Mouse (Mus musculus) heart, postnatal 0 days (tissue): ENCODE results near the gene Rdm1. TPM values are rescaled to one million over a fixed set of nuclear protein-coding genes. Genes with fewer than 3 reads are reported as not detected.
"Not testable (repeated sequence)": the region's sequence is repeated elsewhere in the genome, so short reads cannot be mapped to it uniquely, and the experiment has no call there.

Source experiments
- ATAC-seq: fragments of 200-750 bp; cut with Nextera tagmentation; 2 replicates; pipeline ENCODE4 v1.8.0; 2017; ENCODE audit warnings: low read depth, moderate number of reproducible peaks, moderate library complexity; ENCODE audit not compliant: insufficient read depth
- DNase-seq: peaks from one replicate; pipeline ENCODE4 v3.0.0-alpha.2; 2016; ENCODE audit warnings: low spot score
- H3K27ac ChIP-seq: fragments of 300-500 bp; sonication (generic); 2 replicates; pipeline ENCODE4 v1.5.1; 2014; ENCODE audit warnings: low read depth, mild to moderate bottlenecking
- H3K27me3 ChIP-seq: fragments of 300-500 bp; sonication (generic); 2 replicates; pipeline ENCODE4 v1.6.1; 2014; ENCODE audit warnings: low read length, mixed read lengths; ENCODE audit not compliant: control insufficient read depth, insufficient read depth
- H3K36me3 ChIP-seq: fragments of 300-500 bp; sonication (generic); replicated peaks from 2 replicates; pipeline ENCODE4 v1.6.1; 2014; ENCODE audit warnings: low read length, mixed read lengths; ENCODE audit not compliant: control insufficient read depth, insufficient read depth
- H3K4me1 ChIP-seq: fragments of 300-500 bp; sonication (generic); 2 replicates; pipeline ENCODE4 v1.6.1; 2014; ENCODE audit warnings: antibody characterized with exemption; ENCODE audit not compliant: control insufficient read depth, insufficient read depth
- H3K4me2 ChIP-seq: fragments of 300-500 bp; sonication (generic); 2 replicates; pipeline ENCODE4 v1.6.1; 2014; ENCODE audit warnings: low read depth, mild to moderate bottlenecking, low read length, moderate library complexity
- H3K4me3 ChIP-seq: fragments of 300-500 bp; sonication (generic); 2 replicates; pipeline ENCODE4 v1.5.1; 2014; ENCODE audit warnings: low read depth, low read length
- H3K9ac ChIP-seq: fragments of 300-500 bp; sonication (generic); replicated peaks from 2 replicates; pipeline ENCODE4 v1.6.1; 2014; ENCODE audit warnings: low read depth, low read length, mixed read lengths
- H3K9me3 ChIP-seq: fragments of 300-500 bp; sonication (generic); replicated peaks from 2 replicates; pipeline ENCODE4 v1.6.1; 2016; ENCODE audit warnings: low read length; ENCODE audit not compliant: control insufficient read depth
- CTCF ChIP-seq: IDR thresholded peaks from 2 replicates; pipeline ENCODE4 v1.5.1; 2016; ENCODE audit warnings: antibody characterized with exemption, control low read depth, low read depth
- EP300 ChIP-seq: IDR thresholded peaks from 2 replicates; pipeline ENCODE4 v1.6.1; 2016; ENCODE audit warnings: antibody characterized with exemption, low read depth
- WGBS: fragments of 180-500 bp; shearing (Covaris S2); extraction: QIAGEN DNeasy Blood & Tissue Kit; methylation state at CpG from one replicate; pipeline ENCODE4 v1.1.7; 2014; 5-methylcytosine and 5-hydroxymethylcytosine counted together
- polyA plus RNA-seq: library from polyadenylated mRNA; unstranded; fragments of >200 nt; fragmentation: Nextera tagmentation; extraction: Ambion mirVana; gene quantifications from 2 replicates; pipeline ENCODE4 v1.2.1, GENCODE M21; 2015
- total RNA-seq: library from RNA; depleted of rRNA; stranded (reverse); fragments of >200 nt; gene quantifications from 2 replicates; pipeline ENCODE4 v1.2.3, GENCODE M21; 2014; ENCODE audit warnings: low replicate concordance

The Rdm1 gene
- total and polyA plus RNA-seq, 2 experiments from 2014 or later = 38.1 to 44.5 TPM

DNA sequence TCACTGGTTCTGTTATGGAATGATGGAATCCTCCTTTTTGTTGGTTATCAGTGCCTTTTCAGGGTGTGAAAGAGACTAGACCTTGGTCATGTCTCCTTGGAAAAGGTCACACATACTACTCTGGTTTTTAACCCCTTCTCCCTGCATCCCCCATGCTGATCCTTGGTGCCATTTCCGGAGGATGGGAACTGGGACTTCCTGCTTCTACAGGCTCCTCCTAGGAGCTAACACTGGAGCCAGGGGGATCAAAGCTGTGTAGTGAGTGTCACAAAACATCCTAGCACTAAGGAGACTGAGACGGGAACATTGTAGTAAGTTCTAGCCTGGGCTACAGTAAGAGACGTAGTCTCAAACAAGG lies 30.5 kb downstream of the Rdm1 start:
- ATAC-seq (peak; percentile 9; the same call in 1 of the 2 replicates), DNase-seq (no peak)
- H3K36me3 ChIP-seq = no peaks in the 10 kb centered on the region
- peak overlapping the region; percentile 43 for H3K4me2 ChIP-seq
- H3K9ac ChIP-seq = peak overlapping the region; percentile 73
- H3K4me3 ChIP-seq = peak overlapping the region; percentile 35
- H3K9me3 ChIP-seq = no peaks in the 10 kb centered on the region
- TF ChIP-seq CTCF (no peak), EP300 (no peak)
- 7% methylated on average over 3 of the region's 3 CpGs for WGBS
- peaks cover 4% of the 10 kb centered on the region; the same call in 1 of the 2 replicates for H3K4me1 ChIP-seq
- peak overlapping the region; percentile 96 for H3K27ac ChIP-seq
- no peaks in the 10 kb centered on the region for H3K27me3 ChIP-seq

DNA sequence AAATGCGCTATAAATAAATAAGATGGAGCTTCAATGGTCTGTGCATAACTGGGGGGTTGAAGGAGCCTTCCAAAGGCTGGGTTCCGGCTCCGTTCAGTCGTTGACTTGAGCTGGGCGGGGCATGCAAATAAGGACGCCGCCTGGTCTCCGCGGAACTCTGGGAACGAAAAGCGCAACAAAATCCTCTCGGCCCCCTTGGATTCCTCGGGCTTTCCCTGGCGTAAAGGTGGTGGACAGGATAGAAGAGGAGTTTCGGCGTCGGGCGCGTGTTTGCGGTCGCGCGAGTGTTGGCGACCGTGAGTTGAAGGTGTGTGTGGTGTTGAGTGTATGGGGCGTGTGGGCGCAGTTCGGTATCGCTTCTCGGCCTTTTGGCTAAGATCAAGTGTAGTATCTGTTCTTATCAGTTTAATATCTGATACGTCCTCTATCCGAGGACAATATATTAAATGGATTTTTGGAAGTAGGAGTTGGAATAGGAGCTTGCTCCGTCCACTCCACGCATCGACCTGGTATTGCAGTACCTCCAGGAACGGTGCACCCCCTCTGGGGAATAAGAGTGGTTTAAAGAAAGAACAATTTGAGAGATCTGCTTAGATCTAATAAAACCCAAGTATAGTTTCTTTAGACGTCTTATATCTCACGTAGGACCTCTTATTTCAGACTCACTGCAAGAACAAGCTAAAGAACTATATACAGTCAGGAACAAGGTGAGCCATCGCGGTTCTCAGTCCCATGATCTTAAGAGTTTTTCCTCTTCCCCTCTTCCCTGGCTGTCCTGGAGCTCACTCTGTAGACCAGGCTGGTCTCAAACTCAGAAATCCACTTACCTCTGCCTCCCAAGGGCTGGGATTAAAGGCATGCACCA lies 31.1 kb downstream of the Rdm1 start:
- WGBS = under 1% methylated on average over 37 of the region's 40 CpGs
- DNase-seq (peak; percentile 90), ATAC-seq (peak; percentile 85)
- not testable (repeated sequence) for H3K4me1 ChIP-seq, H3K36me3 ChIP-seq, H3K27me3 ChIP-seq, H3K9me3 ChIP-seq
- peak overlapping the region; percentile 73 for H3K9ac ChIP-seq
- H3K4me2 ChIP-seq = peak overlapping the region; percentile 43
- TF ChIP-seq EP300 = peak; percentile 83
- peak overlapping the region; percentile 35 for H3K4me3 ChIP-seq
- H3K27ac ChIP-seq = peak overlapping the region; percentile 96

DNA sequence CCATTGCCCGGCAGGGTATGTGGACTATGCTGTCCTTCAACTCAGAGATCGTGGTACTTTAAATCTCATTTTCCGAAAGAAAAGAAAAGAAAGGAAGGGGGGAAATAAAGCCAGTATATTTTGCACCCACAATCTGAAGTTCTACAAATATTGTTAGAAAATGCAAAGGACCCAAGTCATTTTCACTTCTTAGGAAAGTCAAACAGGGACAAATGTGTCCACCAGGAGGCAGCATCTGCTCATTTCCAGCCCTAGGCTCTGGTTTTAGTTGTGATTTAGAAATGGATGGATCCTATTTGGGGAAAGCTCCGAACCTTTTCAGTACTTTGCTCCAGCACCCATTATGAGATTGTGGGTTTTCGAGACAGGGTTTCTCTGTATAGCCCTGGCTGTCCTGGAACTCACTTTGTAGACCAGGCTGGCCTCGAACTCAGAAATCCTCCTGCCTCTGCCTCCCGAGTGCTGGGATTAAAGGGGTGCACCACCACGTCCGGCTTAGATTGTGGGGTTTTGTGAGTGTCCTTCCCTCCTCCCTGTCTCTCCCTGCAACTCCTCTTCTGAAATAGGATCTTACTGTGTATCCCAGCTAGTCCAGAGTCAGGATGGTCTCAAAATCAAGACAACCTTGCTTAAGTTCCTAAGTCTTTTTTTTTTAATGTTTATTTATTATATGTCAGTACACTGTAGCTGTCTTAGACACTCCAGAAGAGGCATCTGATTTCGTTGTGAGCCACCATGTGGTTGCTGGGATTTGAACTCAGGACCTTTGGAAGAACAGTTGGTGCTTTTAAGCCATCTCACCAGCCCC lies 32.0 kb downstream of the Rdm1 start:
- 32% methylated on average over 10 of the region's 10 CpGs for WGBS
- Histone ChIP-seq H3K36me3 (no peaks in the 10 kb centered on the region), H3K4me3 (no peak overlapping the region), H3K4me2 (peak overlapping the region; percentile 28; the same call in 1 of the 2 replicates), H3K4me1 (peaks cover 4% of the 10 kb centered on the region; the same call in 1 of the 2 replicates), H3K27ac (peak overlapping the region; percentile 96), H3K27me3 (no peaks in the 10 kb centered on the region), H3K9ac (no peak overlapping the region), H3K9me3 (no peaks in the 10 kb centered on the region)
- TF ChIP-seq CTCF (peak; percentile 88), EP300 (no peak)
- DNase-seq = peak; percentile 84
- ATAC-seq = peak; percentile 28; the same call in 1 of the 2 replicates

DNA sequence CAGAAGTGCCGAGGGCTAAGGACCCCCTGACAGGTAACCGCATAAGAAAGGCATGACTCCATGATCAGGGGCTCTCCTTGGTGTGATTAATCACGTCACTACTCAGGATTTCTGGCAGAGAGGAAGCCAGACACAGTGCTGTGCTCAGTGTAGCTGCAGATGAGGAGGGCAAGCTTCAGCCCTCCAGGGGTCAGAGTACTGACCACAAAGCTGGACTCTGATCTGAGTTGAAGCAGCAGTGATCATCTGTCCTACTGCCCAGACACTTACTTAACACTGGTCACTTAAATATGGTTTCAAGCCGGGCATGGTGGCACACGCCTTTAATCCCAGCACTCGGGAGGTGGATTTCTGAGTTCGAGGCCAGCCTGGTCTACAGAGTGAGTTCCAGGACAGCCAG lies 34.2 kb downstream of the Rdm1 start:
- no peak overlapping the region for H3K27ac ChIP-seq
- DNase-seq (no peak), ATAC-seq (no peak)
- H3K4me3 ChIP-seq = no peak overlapping the region
- H3K27me3 ChIP-seq = no peaks in the 10 kb centered on the region
- no peak for TF ChIP-seq EP300
- no peak for TF ChIP-seq CTCF
- peaks cover 4% of the 10 kb centered on the region; the same call in 1 of the 2 replicates for H3K4me1 ChIP-seq
- H3K9me3 ChIP-seq = no peaks in the 10 kb centered on the region
- H3K9ac ChIP-seq = no peak overlapping the region
- 66% methylated on average over 7 of the region's 7 CpGs for WGBS
- H3K36me3 ChIP-seq = no peaks in the 10 kb centered on the region
- no peak overlapping the region for H3K4me2 ChIP-seq

DNA sequence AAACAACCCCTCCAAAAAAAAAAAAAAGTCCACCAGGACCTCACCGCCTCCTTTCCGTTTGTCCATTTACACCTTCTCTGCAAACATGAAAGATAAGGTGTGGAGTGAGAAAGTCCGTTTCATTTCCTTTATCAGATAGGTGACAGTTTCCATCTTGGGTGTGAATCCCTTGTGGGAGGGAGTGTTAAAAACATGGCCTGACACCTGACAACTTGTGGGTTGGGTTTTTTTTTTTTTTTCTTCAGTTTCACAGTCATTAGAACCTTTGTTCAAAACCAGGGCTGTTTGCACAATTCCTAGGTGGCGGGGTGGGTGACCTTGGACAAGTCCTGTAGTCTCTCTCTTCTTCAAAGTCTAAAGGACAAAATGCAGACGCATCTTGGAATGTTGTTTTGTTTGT lies 34.8 kb downstream of the Rdm1 start:
- 36% methylated on average over 5 of the region's 5 CpGs for WGBS
- no peaks in the 10 kb centered on the region for H3K27me3 ChIP-seq
- H3K9me3 ChIP-seq = no peaks in the 10 kb centered on the region
- no peak overlapping the region for H3K9ac ChIP-seq
- H3K4me1 ChIP-seq = peaks cover 4% of the 10 kb centered on the region; the same call in 1 of the 2 replicates
- TF ChIP-seq EP300 (no peak), CTCF (no peak)
- no peak overlapping the region for H3K4me2 ChIP-seq
- H3K27ac ChIP-seq = no peak overlapping the region
- no peak overlapping the region for H3K4me3 ChIP-seq
- no peak for ATAC-seq
- DNase-seq = no peak
- no peaks in the 10 kb centered on the region for H3K36me3 ChIP-seq
